Mouse (Mus musculus) gastrocnemius, postnatal 14 days (tissue): ENCODE results near the gene Tango6. TPM values are rescaled to one million over a fixed set of nuclear protein-coding genes. Genes with fewer than 3 reads are reported as not detected.

Experiments
- DNase-seq: peaks from one replicate; pipeline ENCODE4 v3.0.0; 2021; ENCODE audit warnings: mixed read lengths
- intact Hi-C: fragments of 180-260 bp; cut with DNase I; formaldehyde crosslinking; loops from one replicate; pipeline ENCODE4 v1.15.1; 2025; ENCODE audit warnings: low total_unique reads
- total RNA-seq, 2 experiments: library from RNA; stranded (reverse); gene quantifications; 2 replicates each; pipeline ENCODE4 v1.2.3; 2021

Tango6 gene
- total RNA-seq, 2 experiments from 2014 or later = 8.0 to 8.1 TPM

DNA sequence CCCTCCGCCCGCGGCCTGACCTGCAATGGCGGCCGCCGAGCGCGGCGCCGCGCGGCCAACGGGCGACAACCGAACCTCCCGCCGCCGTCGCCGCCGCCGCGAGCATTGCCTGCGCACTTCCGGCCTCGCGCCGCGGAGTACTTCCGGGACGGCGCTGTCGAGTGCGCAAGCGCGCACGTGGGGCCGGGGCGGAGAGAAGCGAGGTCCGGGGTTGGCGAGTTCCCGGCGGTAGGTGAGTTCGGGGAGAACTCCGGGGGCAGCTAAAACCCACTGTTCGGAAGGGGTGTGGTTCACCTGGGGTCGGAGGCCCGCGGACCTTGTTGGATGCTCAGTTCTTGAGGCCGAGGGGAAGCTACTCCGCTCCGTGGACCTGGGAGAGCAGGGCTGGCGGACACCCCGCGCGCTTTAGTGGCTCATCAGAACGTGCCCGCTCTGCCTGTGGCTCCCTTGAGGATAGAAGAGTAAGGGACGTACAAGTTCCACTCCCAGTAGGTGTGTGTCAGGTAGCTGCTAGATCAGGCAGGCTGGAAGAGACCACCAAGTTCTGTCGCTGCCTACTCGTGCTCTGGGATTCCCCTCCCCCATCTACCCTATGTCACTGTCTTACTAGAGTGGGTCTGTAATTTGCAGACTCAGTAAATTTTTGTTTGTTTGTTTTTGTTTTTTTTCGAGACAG is 210.8 kb downstream of the Tango6 start, which contains the start of gene Utp4:
Gene Utp4 (plus strand): TSS at position 156 of the 676 bp plus-strand sequence.
- intact Hi-C loops = no loop called here
- peak; percentile 90 for DNase-seq

DNA sequence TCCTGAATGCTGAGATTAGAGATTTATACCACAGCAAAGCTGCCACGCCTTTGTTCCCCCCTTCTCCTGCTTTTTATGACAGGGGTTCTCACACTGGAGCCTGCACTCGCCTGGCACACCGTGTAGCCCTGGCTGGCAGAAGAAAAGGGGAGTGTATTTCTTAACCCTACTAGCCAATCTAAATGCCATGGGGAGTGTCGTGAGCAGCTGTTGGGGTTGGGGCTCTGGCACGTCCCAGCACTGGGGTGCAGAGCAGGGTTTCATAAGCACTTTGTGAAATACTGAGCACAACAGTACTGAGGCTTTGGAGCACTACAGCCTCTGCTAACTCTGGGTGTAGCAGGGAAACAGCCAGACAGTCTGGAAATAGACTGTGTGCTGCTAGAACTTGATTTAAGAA is 216.6 kb downstream of the Tango6 start:
- DNase-seq = no peak
- intact Hi-C loops = no loop called here

Other genes starting within 250 kb of the Tango6 start
- gene 6030452D12Rik, start 182.5 kb upstream of the Tango6 start, total RNA-seq = not detected
- gene Cdh3, start 172.2 kb upstream of the Tango6 start, total RNA-seq = under 1 TPM; 0.16 to 0.29 TPM
- gene Gm10073, start 109.6 kb upstream of the Tango6 start, total RNA-seq = 100 to 1,000 TPM; 107 to 123 TPM
- 1 to 10 TPM in 1 of 2 experiments, under 1 TPM in 1; 0.55 to 1.4 TPM for gene Cdh1, start 79.7 kb upstream of the Tango6 start, total RNA-seq
- 1 to 10 TPM; 1.3 to 2.3 TPM for gene Has3, start 187.2 kb downstream of the Tango6 start, total RNA-seq
- 10 to 100 TPM; 15.7 to 19.5 TPM for gene Utp4, start 210.6 kb downstream of the Tango6 start, total RNA-seq